Mouse (Mus musculus): Measurements from ENCODE around the gene Cyp2c23.

DNA sequence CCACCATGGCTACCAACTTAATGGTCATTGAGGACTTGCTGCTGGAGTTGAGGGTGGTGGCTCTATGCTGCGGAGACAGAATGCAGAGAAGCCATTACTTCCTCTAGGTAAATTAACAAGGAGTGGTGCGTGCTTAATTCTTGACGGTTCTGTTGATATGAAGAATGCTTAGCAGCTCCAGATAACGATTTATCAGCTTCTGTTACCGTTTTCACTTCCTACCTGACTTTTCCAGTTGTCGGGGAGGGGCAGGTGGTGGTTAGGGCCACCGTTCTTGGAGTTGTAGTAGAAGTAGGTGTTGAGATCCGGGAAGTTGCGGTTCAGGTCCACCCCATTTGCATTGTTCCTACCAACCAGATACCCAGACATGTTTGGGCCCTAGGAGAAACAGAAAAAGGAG is 55.3 kb downstream of the Cyp2c23 start:
- TF ChIP-seq ZC3H11A (IDR thresholded peaks at IDR 0.05; ENCODE audit: borderline replicate concordance, low read depth, low read length) = no peak
- TF ChIP-seq MAFK (IDR thresholded peaks at IDR 0.05; ENCODE audit: insufficient read depth, low read depth, low read length) = no peak
- no peak for TF ChIP-seq CHD2 (IDR thresholded peaks at IDR 0.05; ENCODE audit: low read depth, low read length)
- TF ChIP-seq HCFC1 (IDR thresholded peaks at IDR 0.05; ENCODE audit: borderline replicate concordance, insufficient read depth, low read length) = no peak
